Comparison of ENCODE assay signal across 7 mouse cellular contexts in the genomic region with DNA sequence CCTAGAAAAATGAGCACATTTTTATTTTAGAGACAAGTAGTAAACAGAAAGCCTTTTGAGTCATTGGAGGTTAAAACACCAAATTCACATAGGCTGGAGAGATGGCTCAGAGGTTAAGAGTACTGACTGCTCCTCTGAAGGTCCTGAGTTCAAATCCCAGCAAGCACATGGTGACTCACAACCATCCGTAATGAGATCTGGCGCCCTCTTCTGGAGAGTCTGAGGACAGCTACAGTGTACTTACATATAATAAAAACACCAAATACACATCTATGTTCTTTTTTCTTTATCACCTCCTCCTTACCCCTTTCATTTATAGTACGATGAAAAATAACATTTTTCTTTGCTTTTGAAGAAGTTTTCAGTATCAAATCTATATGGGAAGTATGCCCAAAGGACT. TPM values are rescaled to one million over a fixed set of nuclear protein-coding genes. Genes with fewer than 3 reads are reported as not detected.
DNase-seq lines count a peak whose midpoint lies in the region; ATAC-seq and TF ChIP-seq lines count a peak whose summit lies in the region.
"Not testable (repeated sequence)": the region's sequence is repeated elsewhere in the genome, so short reads cannot be mapped to it uniquely, and the experiment has no call there.

No protein-coding gene starts in this region.

- not testable (repeated sequence) for TF ChIP-seq EP300 in MEL (IDR thresholded peaks at IDR 0.05; ENCODE audit: low read depth in 1 of 2, low read length in 2 of 2); heart, adult 2 months (IDR thresholded peaks at IDR 0.05; ENCODE audit: insufficient read depth, low read depth, low read length); liver, embryonic 14.5 days (IDR thresholded peaks at IDR 0.05; ENCODE audit: low read depth)

- H3K27me3 ChIP-seq in MEL (ENCODE audit: control insufficient read depth in 1 of 2, insufficient read depth in 2 of 2, low read length in 2 of 2); heart, adult 2 months (ENCODE audit: control insufficient read depth, insufficient read depth, low read length); liver, embryonic 14.5 days (ENCODE audit: control insufficient read depth, insufficient read depth, low read length); midbrain, postnatal 0 days (ENCODE audit: insufficient read depth, low read length): not testable (repeated sequence)

- H3K36me3 ChIP-seq in MEL (ENCODE audit: control insufficient read depth in 1 of 2, insufficient read depth in 2 of 2, low read length in 2 of 2); liver, embryonic 14.5 days (replicated peaks; ENCODE audit: control insufficient read depth, insufficient read depth, low read depth): not testable (repeated sequence)
- H3K36me3 ChIP-seq in heart, adult 2 months (ENCODE audit: control insufficient read depth, insufficient read depth, low read length) = peaks cover 14% of the 10 kb centered on the region
- H3K36me3 ChIP-seq in midbrain, postnatal 0 days (ENCODE audit: insufficient read depth, low read length) = peaks cover 27% of the 10 kb centered on the region

- WGBS in heart, adult 2 months = 74% methylated on average over 3 of the region's 3 CpGs
- WGBS in liver, embryonic 14.5 days (ENCODE audit: insufficient replicate concordance) = 61% methylated on average over 3 of the region's 3 CpGs
- WGBS in midbrain, postnatal 0 days = 79% methylated on average over 3 of the region's 3 CpGs

- H3K9me3 ChIP-seq in MEL (replicated peaks; ENCODE audit: insufficient read depth, low read length); liver, embryonic 14.5 days (ENCODE audit: control insufficient read depth, low read length); midbrain, postnatal 0 days (ENCODE audit: low read length): not testable (repeated sequence)

- not testable (repeated sequence) for TF ChIP-seq POLR2A in MEL (IDR thresholded peaks at IDR 0.05; ENCODE audit: control insufficient read depth in 1 of 2, insufficient read depth in 1 of 2, low read depth in 1 of 2, low read length in 2 of 2, poor library complexity in 1 of 2); heart, adult 2 months (IDR thresholded peaks at IDR 0.05; ENCODE audit: insufficient read depth, low read depth, low read length)

- not testable (repeated sequence) for H3K4me3 ChIP-seq in MEL (ENCODE audit: control insufficient read depth in 1 of 2, insufficient read depth in 1 of 2, low read depth in 2 of 2, low read length in 2 of 2); heart, adult 2 months; liver, embryonic 14.5 days (ENCODE audit: insufficient read depth in 1 of 2, low read depth in 2 of 2, low read length in 2 of 2); midbrain, postnatal 0 days (ENCODE audit: low read depth, low read length)

- H3K4me1 ChIP-seq in MEL (ENCODE audit: control insufficient read depth in 1 of 2, insufficient read depth in 2 of 2, low read length in 2 of 2); heart, adult 2 months (ENCODE audit: control insufficient read depth, insufficient read depth, low read length); liver, embryonic 14.5 days (replicated peaks; ENCODE audit: control insufficient read depth in 2 of 2, insufficient read depth in 2 of 2, low read length in 1 of 2); midbrain, postnatal 0 days (ENCODE audit: insufficient read depth, low read length): not testable (repeated sequence)

- H3K79me2 ChIP-seq in MEL (ENCODE audit: control insufficient read depth, insufficient read depth, low read length, poor library complexity); heart, adult 2 months (replicated peaks; ENCODE audit: control insufficient read depth, insufficient read depth, low read length): not testable (repeated sequence)

- not testable (repeated sequence) for H3K27ac ChIP-seq in MEL (ENCODE audit: control insufficient read depth, low read depth, low read length); heart, adult 2 months; liver, embryonic 14.5 days; midbrain, postnatal 0 days (ENCODE audit: low read depth, low read length)

- intact Hi-C loops in heart, adult 2 months (cut with DNase I) = not testable (repeated sequence)

- H3K9ac ChIP-seq in MEL (ENCODE audit: control insufficient read depth, low read depth, low read length, poor library complexity, severe bottlenecking); heart, adult 2 months (ENCODE audit: low read depth, low read length); liver, embryonic 14.5 days (replicated peaks); midbrain, postnatal 0 days (replicated peaks; ENCODE audit: low read length, poor library complexity, severe bottlenecking): not testable (repeated sequence)

- peak; percentile 6 to 38 (median 32); a peak in 3 of 6 replicates for TF ChIP-seq CTCF in MEL (IDR thresholded peaks at IDR 0.05 in 2 of 3, conservative IDR thresholded peaks at IDR 0.05 in 1 of 3; ENCODE audit: control insufficient read depth in 1 of 3, insufficient read depth in 1 of 3, low read depth in 2 of 3, low read length in 3 of 3, poor library complexity in 1 of 3, severe bottlenecking in 1 of 3)
- TF ChIP-seq CTCF in heart, adult 2 months (IDR thresholded peaks at IDR 0.05) = peak; percentile 57
- peak; percentile 52 for TF ChIP-seq CTCF in liver, embryonic 14.5 days (IDR thresholded peaks at IDR 0.05; ENCODE audit: low read depth)
- 0 out of 2 replicates have a peak, but pooled peaks have one; percentile 18 for TF ChIP-seq CTCF in midbrain, postnatal 0 days (IDR thresholded peaks at IDR 0.05)

- not testable (repeated sequence) for H3K4me2 ChIP-seq in liver, embryonic 14.5 days (ENCODE audit: low read depth); midbrain, postnatal 0 days (ENCODE audit: low read depth, low read length, poor library complexity, severe bottlenecking)

- not testable (repeated sequence) for TF ChIP-seq RAD21 in MEL (IDR thresholded peaks at IDR 0.05; ENCODE audit: low read depth, low read length)

- peak; percentile 28 to 31 for DNase-seq in B cell, adult 2 months
- not testable (repeated sequence) for DNase-seq in MEL (ENCODE audit: low read depth, low spot score); heart, adult 2 months; liver, embryonic 14.5 days (ENCODE audit: low read depth in 3 of 3, low spot score in 3 of 3); midbrain, postnatal 0 days (ENCODE audit: low spot score)
- DNase-seq in kidney, adult 9 months = peak; percentile 17
- DNase-seq in thymus, postnatal 4 days = peak; percentile 15

- not testable (repeated sequence) for ATAC-seq in liver, embryonic 14.5 days (ENCODE audit: insufficient read depth); midbrain, postnatal 0 days (ENCODE audit: low FRiP score)

TF ChIP-seq in MEL, 35 proteins besides CTCF, POLR2A, EP300 and RAD21:
- TF ChIP-seq TBP (IDR thresholded peaks at IDR 0.05; ENCODE audit: low read depth, low read length) (0 out of 2 replicates have a peak, but pooled peaks have one; percentile 22), SMC3 (IDR thresholded peaks at IDR 0.05; ENCODE audit: low read depth, low read length) (peak; percentile 26; the same call in 1 of the 2 replicates), MYC (IDR thresholded peaks at IDR 0.05; ENCODE audit: low read depth, low read length) (0 out of 2 replicates have a peak, but pooled peaks have one; percentile 28)
TF ChIP-seq in MEL: peak in this region for 3; not testable (repeated sequence) for 32.

RNA-seq across cellular contexts. Expression of gene Heatr5b, which starts 46.9 kb away (rescaled TPM):
- total RNA-seq in MEL (2012; rRNA removed) = 9.8 and 10.4 TPM in 2 replicates
- 10 to 100 TPM in 1 of 2 experiments, not detected in 1; 19.9 TPM for polyA plus RNA-seq in MEL (2012; ENCODE audit: insufficient read depth in 1 of 2, insufficient read length in 2 of 2, low read depth in 1 of 2, low replicate concordance in 2 of 2, missing spikeins in 1 of 2)
- total RNA-seq in heart, adult 2 months (2021) = 10 to 100 TPM; 38.8 to 45.7 TPM
- 27.7 and 57.3 TPM in 2 replicates for polyA plus RNA-seq in heart, adult 2 months (2012; rRNA removed)
- 5.3 and 5.6 TPM in 2 replicates for polyA plus RNA-seq in liver, embryonic 14.5 days (2012; rRNA removed)
- polyA plus RNA-seq in liver, embryonic 14.5 days (2014; fragmentation: Nextera tagmentation; extraction: Ambion mirVana) = 3.5 and 3.8 TPM in 2 replicates
- total RNA-seq in midbrain, postnatal 0 days (2014; rRNA removed) = 52.0 and 56.6 TPM in 2 replicates
- polyA plus RNA-seq in midbrain, postnatal 0 days (2015; fragmentation: Nextera tagmentation; extraction: Ambion mirVana) = 11.5 and 11.7 TPM in 2 replicates

RNA-seq across cellular contexts. Expression of gene Gpatch11, which starts 47.1 kb away (rescaled TPM):
- 9.5 and 10.3 TPM in 2 replicates for total RNA-seq in MEL (2012; rRNA removed)
- polyA plus RNA-seq in MEL (2012; ENCODE audit: insufficient read depth in 1 of 2, insufficient read length in 2 of 2, low read depth in 1 of 2, low replicate concordance in 2 of 2, missing spikeins in 1 of 2) = 10 to 100 TPM in 1 of 2 experiments, not detected in 1; 12.4 TPM
- 10 to 100 TPM; 26.4 to 26.9 TPM for total RNA-seq in heart, adult 2 months (2021)
- 11.6 and 20.1 TPM in 2 replicates for polyA plus RNA-seq in heart, adult 2 months (2012; rRNA removed)
- 5.1 and 7.1 TPM in 2 replicates for polyA plus RNA-seq in liver, embryonic 14.5 days (2012; rRNA removed)
- 16.1 and 17.6 TPM in 2 replicates for polyA plus RNA-seq in liver, embryonic 14.5 days (2014; fragmentation: Nextera tagmentation; extraction: Ambion mirVana)
- total RNA-seq in midbrain, postnatal 0 days (2014; rRNA removed) = 31.9 and 38.2 TPM in 2 replicates
- 48.5 and 49.0 TPM in 2 replicates for polyA plus RNA-seq in midbrain, postnatal 0 days (2015; fragmentation: Nextera tagmentation; extraction: Ambion mirVana)

RNA-seq across cellular contexts. Expression of gene Strn, which starts 51.3 kb away (rescaled TPM):
- 10.2 and 13.4 TPM in 2 replicates for total RNA-seq in MEL (2012; rRNA removed)
- 10 to 100 TPM in 1 of 2 experiments, not detected in 1; 13.9 TPM for polyA plus RNA-seq in MEL (2012; ENCODE audit: insufficient read depth in 1 of 2, insufficient read length in 2 of 2, low read depth in 1 of 2, low replicate concordance in 2 of 2, missing spikeins in 1 of 2)
- total RNA-seq in heart, adult 2 months (2021) = 10 to 100 TPM; 20.3 to 24.2 TPM
- 6.1 and 11.8 TPM in 2 replicates for polyA plus RNA-seq in heart, adult 2 months (2012; rRNA removed)
- 2.5 and 3.1 TPM in 2 replicates for polyA plus RNA-seq in liver, embryonic 14.5 days (2012; rRNA removed)
- polyA plus RNA-seq in liver, embryonic 14.5 days (2014; fragmentation: Nextera tagmentation; extraction: Ambion mirVana) = 3.1 and 3.2 TPM in 2 replicates
- 22.4 and 23.3 TPM in 2 replicates for total RNA-seq in midbrain, postnatal 0 days (2014; rRNA removed)
- 3.8 and 4.2 TPM in 2 replicates for polyA plus RNA-seq in midbrain, postnatal 0 days (2015; fragmentation: Nextera tagmentation; extraction: Ambion mirVana)
